Comparison of ENCODE assay signal across 11 mouse cellular contexts in genomic region chr19:33110404-33110803, GRCm38 (mm10).
DNase-seq lines count a peak whose midpoint lies in the region; ATAC-seq lines count a peak whose summit lies in the region.
"Had no signal": no experiment of that assay in that cellular context is flagged by ENCODE, and none has a peak within 500 bp of the region (broad histone marks: within the 10 kb centered on the region; RNA-seq: fewer than 3 reads in every experiment).

No protein-coding gene starts in this region.

- WGBS in embryonic facial prominence, embryonic 15.5 days = 36% methylated on average over 9 of the region's 9 CpGs
- 25% methylated on average over 9 of the region's 9 CpGs for WGBS in limb, embryonic 15.5 days

- H3K9me3 ChIP-seq in embryonic facial prominence, embryonic 15.5 days (replicated peaks) = no peaks in the 10 kb centered on the region
- no peaks in the 10 kb centered on the region for H3K9me3 ChIP-seq in limb, embryonic 15.5 days

- H3K27ac ChIP-seq in embryonic facial prominence, embryonic 15.5 days (replicated peaks) = peak overlapping the region; percentile 68; the same call in 1 of the 2 replicates
- H3K27ac ChIP-seq in limb, embryonic 15.5 days = peak overlapping the region; percentile 44; the same call in 1 of the 2 replicates
- H3K27ac ChIP-seq: liver, embryonic 14.5 days had no signal

- no peak overlapping the region for H3K9ac ChIP-seq in embryonic facial prominence, embryonic 15.5 days
- no peak overlapping the region for H3K9ac ChIP-seq in limb, embryonic 15.5 days
- H3K9ac ChIP-seq: liver, embryonic 14.5 days had no signal

- no peak overlapping the region for H3K4me2 ChIP-seq in embryonic facial prominence, embryonic 15.5 days (replicated peaks)
- H3K4me2 ChIP-seq in limb, embryonic 15.5 days = no peak overlapping the region

- no peaks in the 10 kb centered on the region for H3K36me3 ChIP-seq in embryonic facial prominence, embryonic 15.5 days
- H3K36me3 ChIP-seq in limb, embryonic 15.5 days = no peaks in the 10 kb centered on the region

- H3K4me1 ChIP-seq in embryonic facial prominence, embryonic 15.5 days = peaks cover 22% of the 10 kb centered on the region
- H3K4me1 ChIP-seq in limb, embryonic 15.5 days = peaks cover 10% of the 10 kb centered on the region

- DNase-seq in frontal cortex, postnatal 25 days (ENCODE audit: low spot score in 2 of 2) = no peak
- peak; percentile 60 for DNase-seq in kidney, adult 9 months
- no peak for DNase-seq in kidney, adult 11 months
- no peak for DNase-seq in thymus, postnatal 36 days
- DNase-seq: cerebellum, adult 9-10 months; layer of hippocampus, postnatal 36 days had no signal

- no peak overlapping the region for H3K4me3 ChIP-seq in embryonic facial prominence, embryonic 15.5 days (replicated peaks)
- no peak overlapping the region for H3K4me3 ChIP-seq in limb, embryonic 15.5 days

- H3K27me3 ChIP-seq in embryonic facial prominence, embryonic 15.5 days = no peaks in the 10 kb centered on the region
- peaks cover 2% of the 10 kb centered on the region; the same call in 1 of the 2 replicates for H3K27me3 ChIP-seq in limb, embryonic 15.5 days

- 0 out of 2 replicates have a peak, but pooled peaks have one; percentile 19 for ATAC-seq in frontal cortex, adult (ENCODE audit: low TSS enrichment)
- ATAC-seq in embryonic facial prominence, embryonic 15.5 days (ENCODE audit: insufficient number of reproducible peaks, low FRiP score, low TSS enrichment, low read depth) = no peak
- ATAC-seq in limb, embryonic 15.5 days (ENCODE audit: insufficient number of reproducible peaks, low FRiP score, low TSS enrichment, low read depth) = peak; percentile 4; the same call in 1 of the 2 replicates
- ATAC-seq in CD4-positive, CD25-positive, alpha-beta regulatory T cell, adult 4 months = no peak

Comparison
In these comparisons a context has a peak if more than half of its experiments do, and no peak if none do; other contexts are left out.
1. ATAC-seq: peak in frontal cortex, adult (single experiment) and limb, embryonic 15.5 days (single experiment); none in embryonic facial prominence, embryonic 15.5 days (single experiment) and CD4-positive, CD25-positive, alpha-beta regulatory T cell, adult 4 months (single experiment).